7 mouse cellular contexts compared by ENCODE assay signal in genomic region chr3:121104571-121105407, GRCm38 (mm10).
A peak's percentile ranks its signal among the peaks of the same experiment; 100 is the strongest.
DNase-seq lines count a peak whose midpoint lies in the region; ATAC-seq and TF ChIP-seq lines count a peak whose summit lies in the region.

No protein-coding gene starts in this region.

- H3K4me3 ChIP-seq in intestine, postnatal 0 days (ENCODE audit: low read depth, low read length) = peak overlapping the region; percentile 35
- no peak overlapping the region for H3K4me3 ChIP-seq in midbrain, embryonic 11.5 days (ENCODE audit: low read depth, low read length)

- H3K36me3 ChIP-seq in intestine, postnatal 0 days (ENCODE audit: control insufficient read depth, insufficient read depth) = no peaks in the 10 kb centered on the region
- no peaks in the 10 kb centered on the region for H3K36me3 ChIP-seq in midbrain, embryonic 11.5 days (ENCODE audit: control insufficient read depth, insufficient read depth, low read length)

- peak; percentile 80 for DNase-seq in adrenal gland, adult 2 months
- peak; percentile 84 for DNase-seq in embryo, embryonic 10 days (ENCODE audit: low spot score)
- DNase-seq in gastrocnemius, postnatal 36 days = peak; percentile 39 to 52
- peak; percentile 78 to 86 for DNase-seq in left cerebral cortex, postnatal 36 days (ENCODE audit: low spot score in 2 of 2)
- peak; percentile 97 for DNase-seq in midbrain, embryonic 11.5 days (ENCODE audit: low spot score, missing footprints)
- DNase-seq in right cerebral cortex, postnatal 4 days = peak; percentile 82

- no peaks in the 10 kb centered on the region for H3K4me1 ChIP-seq in intestine, postnatal 0 days (replicated peaks; ENCODE audit: control insufficient read depth, insufficient read depth, low read length)
- no peaks in the 10 kb centered on the region for H3K4me1 ChIP-seq in midbrain, embryonic 11.5 days (ENCODE audit: control insufficient read depth, insufficient read depth, low read length)

- intact Hi-C loops in gastrocnemius, postnatal 36 days (cut with DNase I) = no loop called here
- intact Hi-C loops in left cerebral cortex, postnatal 36 days (cut with DNase I) = loop anchor here (5.0 to 10.0 kb wide), 3 partner anchors 217 to 910 kb away; no protein-coding TSS in a partner anchor

- peak; percentile 81 for TF ChIP-seq CTCF in intestine, postnatal 0 days (IDR thresholded peaks at IDR 0.05; ENCODE audit: low read depth)

- H3K27ac ChIP-seq in intestine, postnatal 0 days (ENCODE audit: low read depth, low read length) = no peak overlapping the region
- H3K27ac ChIP-seq in midbrain, embryonic 11.5 days (ENCODE audit: low read depth, low read length) = no peak overlapping the region

- H3K27me3 ChIP-seq in intestine, postnatal 0 days (replicated peaks; ENCODE audit: control insufficient read depth, insufficient read depth, low read length) = no peaks in the 10 kb centered on the region
- no peaks in the 10 kb centered on the region for H3K27me3 ChIP-seq in midbrain, embryonic 11.5 days (ENCODE audit: control insufficient read depth, insufficient read depth, low read length)

- H3K9me3 ChIP-seq in intestine, postnatal 0 days (ENCODE audit: control insufficient read depth) = no peaks in the 10 kb centered on the region
- H3K9me3 ChIP-seq in midbrain, embryonic 11.5 days (ENCODE audit: control insufficient read depth, low read length) = no peaks in the 10 kb centered on the region

- H3K4me2 ChIP-seq in intestine, postnatal 0 days (replicated peaks; ENCODE audit: low read depth) = peak overlapping the region; percentile 62
- peak overlapping the region; percentile 35 for H3K4me2 ChIP-seq in midbrain, embryonic 11.5 days

- 26% methylated on average over 20 of the region's 20 CpGs for WGBS in intestine, postnatal 0 days
- 30% methylated on average over 20 of the region's 20 CpGs for WGBS in midbrain, embryonic 11.5 days

- peak; percentile 73 for ATAC-seq in intestine, postnatal 0 days
- ATAC-seq in midbrain, embryonic 11.5 days (ENCODE audit: low FRiP score) = peak; percentile 96

- no peak overlapping the region for H3K9ac ChIP-seq in intestine, postnatal 0 days (ENCODE audit: low read depth, low read length)
- no peak overlapping the region for H3K9ac ChIP-seq in midbrain, embryonic 11.5 days (ENCODE audit: low read length)

Comparison
In these comparisons a context has a peak if more than half of its experiments do, and no peak if none do; other contexts are left out.
1. DNase-seq: peak in every context shown above with its lines; median percentile 97 in midbrain, embryonic 11.5 days; 84 in embryo, embryonic 10 days; 82 in left cerebral cortex, postnatal 36 days; 82 in right cerebral cortex, postnatal 4 days; 80 in adrenal gland, adult 2 months; 46 in gastrocnemius, postnatal 36 days.